Mouse (Mus musculus) lung, embryonic 15.5 days (tissue): ENCODE results near the gene Xpa. TPM values are rescaled to one million over a fixed set of nuclear protein-coding genes. Genes with fewer than 3 reads are reported as not detected.
A peak's percentile ranks its signal among the peaks of the same experiment; 100 is the strongest.
"Not testable (repeated sequence)": the region's sequence is repeated elsewhere in the genome, so short reads cannot be mapped to it uniquely, and the experiment has no call there.

Source experiments
- ATAC-seq: fragments of 200-750 bp; cut with Nextera tagmentation; 2 replicates; pipeline ENCODE4 v1.8.0; 2017; ENCODE audit warnings: moderate number of reproducible peaks, borderline replicate concordance; ENCODE audit not compliant: low FRiP score, low TSS enrichment; ENCODE audit errors: extremely low read depth
- H3K27ac ChIP-seq: fragments of 300-500 bp; sonication (generic); 2 replicates; pipeline ENCODE4 v1.5.1; 2015; ENCODE audit warnings: moderate library complexity, mild to moderate bottlenecking, inconsistent platforms
- H3K27me3 ChIP-seq: fragments of 300-500 bp; sonication (generic); 2 replicates; pipeline ENCODE4 v1.6.1; 2015; ENCODE audit warnings: inconsistent platforms
- H3K36me3 ChIP-seq: fragments of 300-500 bp; sonication (generic); 2 replicates; pipeline ENCODE4 v1.6.1; 2015; ENCODE audit warnings: inconsistent platforms
- H3K4me1 ChIP-seq: fragments of 300-500 bp; sonication (generic); 2 replicates; pipeline ENCODE4 v1.6.1; 2015; ENCODE audit warnings: inconsistent platforms
- H3K4me2 ChIP-seq: fragments of 300-500 bp; sonication (generic); 2 replicates; pipeline ENCODE4 v1.6.1; 2015; ENCODE audit warnings: inconsistent platforms, mild to moderate bottlenecking, moderate library complexity
- H3K4me3 ChIP-seq: fragments of 300-500 bp; sonication (generic); 2 replicates; pipeline ENCODE4 v1.5.1; 2015; ENCODE audit warnings: mild to moderate bottlenecking, inconsistent platforms
- H3K9ac ChIP-seq: fragments of 300-500 bp; sonication (generic); 2 replicates; pipeline ENCODE4 v1.6.1; 2015; ENCODE audit warnings: inconsistent platforms
- H3K9me3 ChIP-seq: fragments of 300-500 bp; sonication (generic); 2 replicates; pipeline ENCODE4 v1.6.1; 2016; ENCODE audit warnings: inconsistent platforms
- WGBS: fragments of 180-500 bp; shearing (Covaris S2); methylation state at CpG from one replicate; pipeline ENCODE4 v1.1.7; 2015; 5-methylcytosine and 5-hydroxymethylcytosine counted together
- polyA plus RNA-seq: library from polyadenylated mRNA; unstranded; fragments of >200 nt; fragmentation: Nextera tagmentation; extraction: Ambion mirVana; gene quantifications from 2 replicates; pipeline ENCODE4 v1.2.1, GENCODE M21; 2015

The Xpa gene
- 16.7 and 19.7 TPM in 2 replicates for polyA plus RNA-seq

GRCm38 (mm10) chr4:46195781-46196487 is at the start of gene Xpa:
TSS of gene Xpa (minus strand) at chr4:46196311.
- ATAC-seq, result peak; percentile 92
- Histone ChIP-seq H3K4me1 (peaks cover 12% of the 10 kb centered on the region), H3K4me2 (peak within 1 kb of the TSS; percentile 82), H3K27ac (peak within 1 kb of the TSS; percentile 61), H3K9me3 (no peaks in the 10 kb centered on the region), H3K36me3 (no peaks in the 10 kb centered on the region), H3K4me3 (peak within 1 kb of the TSS; percentile 75), H3K27me3 (no peaks in the 10 kb centered on the region; the same call in 1 of the 2 replicates), H3K9ac (peak within 1 kb of the TSS; percentile 80)
- under 1% methylated on average over 62 of the region's 70 CpGs for WGBS

GRCm38 (mm10) chr4:46235871-46236270 is 39.8 kb upstream of the Xpa start:
- Histone ChIP-seq H3K4me3 (no peak overlapping the region), H3K27me3 (no peaks in the 10 kb centered on the region), H3K4me1 (0 out of 2 replicates have a peak, but pooled peaks cover 3% of the 10 kb centered on the region), H3K4me2 (no peak overlapping the region), H3K9ac (no peak overlapping the region), H3K9me3 (no peaks in the 10 kb centered on the region), H3K36me3 (no peaks in the 10 kb centered on the region), H3K27ac (no peak overlapping the region)
- WGBS, result 82% methylated on average over 3 of the region's 3 CpGs
- no peak for ATAC-seq

- no peaks in the 10 kb centered on the region for H3K9me3 ChIP-seq
- H3K9ac ChIP-seq, result no peak overlapping the region
- no peak overlapping the region for H3K4me3 ChIP-seq
- H3K4me2 ChIP-seq, result no peak overlapping the region
- H3K27me3 ChIP-seq, result no peaks in the 10 kb centered on the region
- H3K27ac ChIP-seq, result peak overlapping the region; percentile 65
- ATAC-seq, result no peak
- 0 out of 2 replicates have a peak, but pooled peaks cover 3% of the 10 kb centered on the region for H3K4me1 ChIP-seq
- 53% methylated on average over 5 of the region's 5 CpGs for WGBS
- no peaks in the 10 kb centered on the region for H3K36me3 ChIP-seq
These were observed 38.6 kb upstream of the Xpa start for GRCm38 (mm10) chr4:46234739-46235138.

- Histone ChIP-seq H3K27me3 (no peaks in the 10 kb centered on the region), H3K4me3 (no peak overlapping the region), H3K9ac (no peak overlapping the region), H3K27ac (no peak overlapping the region), H3K9me3 (no peaks in the 10 kb centered on the region), H3K4me1 (0 out of 2 replicates have a peak, but pooled peaks cover 8% of the 10 kb centered on the region), H3K36me3 (no peaks in the 10 kb centered on the region), H3K4me2 (peak overlapping the region; percentile 4)
- no peak for ATAC-seq
- WGBS, result 39% methylated on average over 19 of the region's 19 CpGs
These were observed 30.9 kb upstream of the Xpa start for GRCm38 (mm10) chr4:46226972-46227535.

DNA sequence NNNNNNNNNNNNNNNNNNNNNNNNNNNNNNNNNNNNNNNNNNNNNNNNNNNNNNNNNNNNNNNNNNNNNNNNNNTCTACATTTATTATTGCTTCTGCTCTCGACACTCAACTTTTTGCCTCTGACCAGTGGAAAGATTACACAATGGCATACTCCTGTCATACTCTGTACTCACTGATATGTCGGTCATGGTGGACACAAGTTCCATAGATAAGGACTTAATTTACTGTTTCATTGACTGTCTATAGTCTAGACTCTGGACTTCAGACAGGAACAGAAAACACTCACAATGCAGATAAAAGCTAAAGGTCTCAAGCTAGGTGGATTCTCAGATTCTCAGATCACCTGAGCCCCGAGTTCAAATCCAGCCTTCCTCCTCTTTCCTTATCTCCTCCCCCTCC is 25.0 kb upstream of the Xpa start:
- H3K4me3 ChIP-seq, result no peak overlapping the region
- H3K9me3 ChIP-seq, result no peaks in the 10 kb centered on the region
- H3K4me2 ChIP-seq, result no peak overlapping the region
- no peak overlapping the region for H3K9ac ChIP-seq
- H3K27ac ChIP-seq, result no peak overlapping the region
- 75% methylated on average over 3 of the region's 3 CpGs for WGBS
- H3K4me1 ChIP-seq, result no peaks in the 10 kb centered on the region
- H3K27me3 ChIP-seq, result no peaks in the 10 kb centered on the region
- no peak for ATAC-seq
- no peaks in the 10 kb centered on the region for H3K36me3 ChIP-seq

- Histone ChIP-seq H3K4me1 (peaks cover 6% of the 10 kb centered on the region; the same call in 1 of the 2 replicates), H3K27me3 (peaks cover 21% of the 10 kb centered on the region; the same call in 1 of the 2 replicates), H3K4me2 (peak overlapping the region; percentile 49), H3K9ac (peak overlapping the region; percentile 15; the same call in 1 of the 2 replicates), H3K9me3 (no peaks in the 10 kb centered on the region), H3K4me3 (peak overlapping the region; percentile 17), H3K27ac (no peak overlapping the region), H3K36me3 (no peaks in the 10 kb centered on the region)
- no peak for ATAC-seq
- 8% methylated on average over 23 of the region's 23 CpGs for WGBS
These were observed 6.5 kb upstream of the Xpa start for GRCm38 (mm10) chr4:46202562-46203126.

- 4% methylated on average over 7 of the region's 7 CpGs for WGBS
These were observed 5.9 kb upstream of the Xpa start for GRCm38 (mm10) chr4:46201834-46202561.

DNA sequence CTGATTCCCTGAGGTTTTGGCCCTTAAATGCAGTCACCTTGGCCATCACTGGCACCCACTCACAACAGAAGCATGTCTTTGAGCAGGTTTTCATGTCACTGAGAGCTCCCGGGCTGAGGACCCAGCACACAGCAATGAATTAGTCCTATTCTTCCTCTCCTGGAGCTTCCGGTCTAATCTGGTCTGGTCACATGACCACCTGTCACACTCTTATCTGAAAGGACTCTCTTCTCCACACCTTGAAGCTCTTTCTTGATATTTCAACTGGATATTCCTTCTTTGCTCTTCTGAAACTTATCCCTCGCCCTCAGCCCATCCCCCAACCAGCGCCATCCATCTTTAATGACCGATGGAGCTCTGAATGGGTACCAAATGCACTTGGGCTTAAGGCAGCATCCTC is 2.0 kb upstream of the Xpa start:
- Histone ChIP-seq H3K9me3 (no peaks in the 10 kb centered on the region), H3K36me3 (no peaks in the 10 kb centered on the region), H3K4me3 (no peak overlapping the region), H3K27me3 (peaks cover 15% of the 10 kb centered on the region; the same call in 1 of the 2 replicates), H3K27ac (no peak overlapping the region), H3K9ac (no peak overlapping the region), H3K4me2 (no peak overlapping the region), H3K4me1 (peaks cover 19% of the 10 kb centered on the region)
- no peak for ATAC-seq
- WGBS, result 63% methylated on average over 5 of the region's 5 CpGs

More at GRCm38 (mm10) chr4:46201834-46202561, 5.9 kb upstream of the Xpa start:
- Histone ChIP-seq H3K27ac (no peak overlapping the region), H3K27me3 (peaks cover 21% of the 10 kb centered on the region; the same call in 1 of the 2 replicates), H3K4me2 (peak overlapping the region; percentile 49), H3K9me3 (no peaks in the 10 kb centered on the region), H3K4me1 (peaks cover 6% of the 10 kb centered on the region; the same call in 1 of the 2 replicates), H3K9ac (no peak overlapping the region), H3K4me3 (peak overlapping the region; percentile 17; the same call in 1 of the 2 replicates), H3K36me3 (no peaks in the 10 kb centered on the region)
- peak; percentile 42; the same call in 1 of the 2 replicates for ATAC-seq

- ATAC-seq, result 0 out of 2 replicates have a peak, but pooled peaks have one; percentile 16
- H3K36me3 ChIP-seq, result no peaks in the 10 kb centered on the region
- no peak overlapping the region for H3K9ac ChIP-seq
- H3K4me1 ChIP-seq, result peaks cover 12% of the 10 kb centered on the region
- peak overlapping the region; percentile 75 for H3K4me3 ChIP-seq
- H3K27ac ChIP-seq, result no peak overlapping the region
- H3K27me3 ChIP-seq, result peaks cover 2% of the 10 kb centered on the region; the same call in 1 of the 2 replicates
- 46% methylated on average over 6 of the region's 6 CpGs for WGBS
- no peaks in the 10 kb centered on the region for H3K9me3 ChIP-seq
- H3K4me2 ChIP-seq, result peak overlapping the region; percentile 82
These were observed 402 bp upstream of the Xpa start for GRCm38 (mm10) chr4:46196513-46196912.

DNA sequence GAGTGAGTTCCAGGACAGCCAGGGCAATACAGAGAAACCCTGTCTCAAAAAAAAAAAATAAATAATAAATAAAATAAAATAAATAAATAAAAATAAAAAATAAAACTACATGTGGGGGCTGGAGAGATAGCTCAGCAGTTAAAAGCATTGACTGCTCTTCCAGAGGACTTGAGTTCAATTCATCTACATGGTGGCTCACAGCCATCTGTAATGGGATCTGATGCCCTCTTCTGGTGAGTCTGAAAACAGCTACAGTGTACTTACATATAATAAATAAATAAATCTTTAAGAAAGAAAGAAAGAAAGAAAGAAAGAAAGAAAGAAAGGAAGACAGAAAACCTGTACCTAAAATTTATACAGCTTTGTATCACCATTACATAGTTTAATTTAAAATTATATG is 4.1 kb downstream of the Xpa start:
- H3K4me3 ChIP-seq, H3K9me3 ChIP-seq, H3K9ac ChIP-seq, ATAC-seq, H3K4me2 ChIP-seq, H3K27ac ChIP-seq, H3K27me3 ChIP-seq: not testable (repeated sequence)
- peaks cover 15% of the 10 kb centered on the region; the same call in 1 of the 2 replicates for H3K36me3 ChIP-seq
- peaks cover 12% of the 10 kb centered on the region for H3K4me1 ChIP-seq

- H3K4me2 ChIP-seq, result no peak overlapping the region
- no peak overlapping the region for H3K4me3 ChIP-seq
- no peak overlapping the region for H3K27ac ChIP-seq
- WGBS, result 66% methylated on average over 3 of the region's 3 CpGs
- no peaks in the 10 kb centered on the region for H3K4me1 ChIP-seq
- H3K36me3 ChIP-seq, result peaks cover 51% of the 10 kb centered on the region
- ATAC-seq, result no peak
- no peak overlapping the region for H3K9ac ChIP-seq
- no peaks in the 10 kb centered on the region for H3K9me3 ChIP-seq
- H3K27me3 ChIP-seq, result no peaks in the 10 kb centered on the region
These were observed 9.6 kb downstream of the Xpa start for GRCm38 (mm10) chr4:46186466-46186865.
